8 mouse cellular contexts compared by ENCODE assay signal in genomic region chr3:127498742-127499400, GRCm38 (mm10). TPM values are rescaled to one million over a fixed set of nuclear protein-coding genes. Genes with fewer than 3 reads are reported as not detected.
DNase-seq lines count a peak whose midpoint lies in the region; ATAC-seq lines count a peak whose summit lies in the region.

Gene Ank2, minus strand, starts transcription at chr3:127499350.

- peaks cover 3% of the 10 kb centered on the region; the same call in 1 of the 2 replicates for H3K4me1 ChIP-seq in embryonic facial prominence, embryonic 11.5 days (ENCODE audit: control insufficient read depth, insufficient read depth, low read length)
- peaks cover 13% of the 10 kb centered on the region for H3K4me1 ChIP-seq in liver, embryonic 12.5 days

- peaks cover 15% of the 10 kb centered on the region for H3K27me3 ChIP-seq in embryonic facial prominence, embryonic 11.5 days (ENCODE audit: control insufficient read depth, insufficient read depth, low read length)
- peaks cover 48% of the 10 kb centered on the region for H3K27me3 ChIP-seq in liver, embryonic 12.5 days (replicated peaks)

- no peaks in the 10 kb centered on the region for H3K36me3 ChIP-seq in embryonic facial prominence, embryonic 11.5 days (replicated peaks; ENCODE audit: control insufficient read depth, insufficient read depth, low read depth, low read length)
- no peaks in the 10 kb centered on the region for H3K36me3 ChIP-seq in liver, embryonic 12.5 days

- peak within 1 kb of the TSS; percentile 50 for H3K4me3 ChIP-seq in embryonic facial prominence, embryonic 11.5 days (ENCODE audit: low read depth, low read length)
- peak within 1 kb of the TSS; percentile 63 for H3K4me3 ChIP-seq in liver, embryonic 12.5 days

- H3K27ac ChIP-seq in embryonic facial prominence, embryonic 11.5 days (replicated peaks; ENCODE audit: low read depth, low read length), result no peak within 1 kb of the TSS
- no peak within 1 kb of the TSS for H3K27ac ChIP-seq in liver, embryonic 12.5 days

- WGBS in embryonic facial prominence, embryonic 11.5 days, result under 1% methylated on average over 53 of the region's 62 CpGs
- WGBS in liver, embryonic 12.5 days (ENCODE audit: insufficient replicate concordance), result 1% methylated on average over 60 of the region's 62 CpGs

- ATAC-seq in embryonic facial prominence, embryonic 11.5 days (replicated peaks; ENCODE audit: insufficient number of reproducible peaks, low FRiP score, low TSS enrichment, low read depth), result peak; percentile 54; the same call in 1 of the 2 replicates
- peak; percentile 40 for ATAC-seq in liver, embryonic 12.5 days
- no peak for ATAC-seq in CD4-positive, CD25-positive, alpha-beta regulatory T cell, adult 4 months

- peak; percentile 13 for DNase-seq in 3134 (ENCODE audit: extremely low read depth, insufficient read length, low spot score)
- DNase-seq in adrenal gland, adult 2 months, result peak; percentile 82
- peak; percentile 69 for DNase-seq in embryonic facial prominence, embryonic 11.5 days (ENCODE audit: low spot score)
- DNase-seq in heart, adult 18-20 months, result peak; percentile 29 to 39
- peak; percentile 68 for DNase-seq in kidney, postnatal 10 days
- peak; percentile 38 for DNase-seq in ovary, adult 18-20 months (ENCODE audit: low spot score)

- H3K9ac ChIP-seq in embryonic facial prominence, embryonic 11.5 days (replicated peaks; ENCODE audit: low read length), result peak within 1 kb of the TSS; percentile 60
- H3K9ac ChIP-seq in liver, embryonic 12.5 days, result peak within 1 kb of the TSS; percentile 65

- H3K4me2 ChIP-seq in embryonic facial prominence, embryonic 11.5 days (ENCODE audit: low read depth, low read length), result peak within 1 kb of the TSS; percentile 99
- H3K4me2 ChIP-seq in liver, embryonic 12.5 days, result peak within 1 kb of the TSS; percentile 96

- no peaks in the 10 kb centered on the region for H3K9me3 ChIP-seq in embryonic facial prominence, embryonic 11.5 days (replicated peaks; ENCODE audit: control insufficient read depth, low read length)
- H3K9me3 ChIP-seq in liver, embryonic 12.5 days (replicated peaks), result no peaks in the 10 kb centered on the region

RNA-seq across cellular contexts. Expression of gene Ank2, which starts in this region (rescaled TPM):
- 10 to 100 TPM; 36.3 to 44.8 TPM for total RNA-seq in adrenal gland, adult 2 months (2021)
- polyA plus RNA-seq in adrenal gland, adult 2 months (2012; rRNA removed), result 19.6 and 30.1 TPM in 2 replicates
- 26.1 and 33.1 TPM in 2 replicates for polyA plus RNA-seq in embryonic facial prominence, embryonic 11.5 days (2014; fragmentation: Nextera tagmentation; extraction: Ambion mirVana)
- 100 to 1,000 TPM; 310 to 323 TPM for total RNA-seq in heart, adult 18-20 months (2021)
- polyA plus RNA-seq in liver, embryonic 12.5 days (2016; fragmentation: Nextera tagmentation; extraction: Ambion mirVana), result 9.0 and 10.1 TPM in 2 replicates
- under 1 TPM; 0.23 to 0.32 TPM for polyA plus RNA-seq in CD4-positive, CD25-positive, alpha-beta regulatory T cell, adult 4 months (2017; shearing (Covaris generic))

Comparison
In these comparisons a context has a peak if more than half of its experiments do, and no peak if none do; other contexts are left out.
1. RNA of gene Ank2 (total RNA-seq): 310 to 323 TPM in heart, adult 18-20 months; 36.3 to 44.8 TPM in adrenal gland, adult 2 months; every median in the first group is over 4 times any median in the second.
2. DNase-seq: peak in every context shown above with its lines; median percentile 82 in adrenal gland, adult 2 months; 69 in embryonic facial prominence, embryonic 11.5 days; 68 in kidney, postnatal 10 days; 38 in ovary, adult 18-20 months; 34 in heart, adult 18-20 months; 13 in 3134.